Mouse (Mus musculus): Measurements from ENCODE around the gene Ptprcap.

The Ptprcap gene

DNA sequence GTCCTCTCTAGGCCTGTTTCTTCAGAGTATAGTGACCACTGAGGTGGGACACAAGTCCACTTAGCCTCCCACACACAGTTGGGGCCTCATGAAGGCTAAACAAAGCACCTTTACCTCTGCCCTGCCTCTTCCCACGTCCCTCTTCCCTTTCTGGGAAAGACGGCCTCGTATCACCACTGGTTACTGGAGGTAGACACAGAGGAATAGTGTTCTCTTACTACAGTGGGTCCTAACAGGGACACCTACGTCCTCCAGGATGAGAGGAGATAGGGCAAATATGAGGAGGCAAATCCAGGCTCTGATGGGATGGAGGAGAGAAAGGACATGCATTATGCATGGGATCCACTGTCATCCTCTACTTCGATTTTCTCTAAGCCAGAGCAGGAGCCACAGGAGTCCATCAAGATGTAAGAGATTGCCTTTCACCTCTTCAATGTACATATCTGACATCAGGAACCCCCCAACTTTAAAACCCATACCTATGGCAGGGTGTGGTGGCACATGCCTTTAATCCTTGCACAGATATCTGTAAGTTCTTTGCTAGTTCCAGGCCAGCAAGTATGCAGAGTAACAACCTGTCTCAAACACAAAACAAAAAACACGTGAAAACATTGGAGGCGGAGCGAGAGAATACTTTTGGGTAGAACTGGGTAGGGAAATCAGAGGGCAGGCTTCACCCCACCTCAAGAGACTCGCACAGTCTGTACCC is 5.5 kb upstream of the Ptprcap start:
- DNase-seq (ENCODE audit: low spot score): no peak

DNA sequence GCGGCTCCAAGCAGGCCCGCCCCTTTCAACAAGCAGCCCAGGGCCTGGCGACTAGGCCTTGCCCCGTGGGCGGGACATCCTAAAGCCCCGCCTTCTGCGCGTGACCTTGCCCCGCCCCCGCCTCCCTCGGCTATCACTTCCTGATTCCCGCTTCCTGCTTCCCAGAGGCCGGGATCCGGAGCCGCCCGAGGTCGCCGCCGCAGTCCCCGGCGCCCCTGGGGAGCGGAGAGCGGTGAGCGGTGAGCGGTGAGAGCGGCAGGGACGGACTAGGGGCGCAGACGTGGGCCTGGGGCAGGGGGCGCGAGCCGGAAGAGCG is 5.0 kb upstream of the Ptprcap start, which contains the start of gene Coro1b:
Gene Coro1b (plus strand): TSS at position 129 of the 316 bp plus-strand sequence.
- peak; percentile 93 for DNase-seq (ENCODE audit: low spot score)

GRCm38 (mm10) chr19:4148819-4149218 is 4.6 kb upstream of the Ptprcap start:
- no peak for DNase-seq (ENCODE audit: low spot score)

- no peak for DNase-seq (ENCODE audit: low spot score)
Observed at GRCm38 (mm10) chr19:4149283-4149682, 4.1 kb upstream of the Ptprcap start.

DNA sequence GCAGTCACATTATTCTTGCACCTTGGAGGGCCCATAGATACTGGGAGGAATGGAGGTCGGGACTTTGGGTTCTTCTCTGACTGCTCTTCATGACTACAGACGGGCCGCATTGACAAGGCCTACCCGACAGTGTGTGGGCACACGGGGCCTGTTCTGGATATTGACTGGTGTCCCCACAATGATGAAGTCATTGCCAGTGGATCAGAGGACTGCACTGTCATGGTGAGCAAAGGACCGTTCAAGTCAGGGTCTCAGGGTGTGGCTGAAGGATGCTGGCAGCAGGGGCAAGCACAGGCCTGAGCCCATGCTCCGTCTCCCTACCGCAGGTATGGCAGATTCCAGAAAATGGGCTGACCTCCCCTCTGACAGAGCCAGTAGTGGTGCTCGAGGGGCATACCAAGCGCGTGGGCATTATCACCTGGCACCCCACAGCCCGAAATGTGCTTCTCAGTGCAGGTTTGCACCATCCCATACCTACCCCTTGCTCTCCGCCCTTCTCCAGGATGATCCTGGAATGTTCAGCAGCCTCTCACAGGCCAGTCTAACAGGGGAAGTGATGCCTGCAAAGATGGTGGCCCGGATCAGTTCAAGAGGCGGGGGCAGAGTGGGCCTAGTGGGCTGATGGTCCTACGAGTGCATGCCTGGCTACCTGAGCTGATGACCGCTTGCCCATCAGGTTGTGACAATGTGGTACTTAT is 3.5 kb upstream of the Ptprcap start:
- no peak for DNase-seq (ENCODE audit: low spot score)

- DNase-seq (ENCODE audit: low spot score): no peak
Observed at GRCm38 (mm10) chr19:4150567-4151487, 2.6 kb upstream of the Ptprcap start.

GRCm38 (mm10) chr19:4151488-4151860 is 1.9 kb upstream of the Ptprcap start:
- no peak for DNase-seq (ENCODE audit: low spot score)

DNA sequence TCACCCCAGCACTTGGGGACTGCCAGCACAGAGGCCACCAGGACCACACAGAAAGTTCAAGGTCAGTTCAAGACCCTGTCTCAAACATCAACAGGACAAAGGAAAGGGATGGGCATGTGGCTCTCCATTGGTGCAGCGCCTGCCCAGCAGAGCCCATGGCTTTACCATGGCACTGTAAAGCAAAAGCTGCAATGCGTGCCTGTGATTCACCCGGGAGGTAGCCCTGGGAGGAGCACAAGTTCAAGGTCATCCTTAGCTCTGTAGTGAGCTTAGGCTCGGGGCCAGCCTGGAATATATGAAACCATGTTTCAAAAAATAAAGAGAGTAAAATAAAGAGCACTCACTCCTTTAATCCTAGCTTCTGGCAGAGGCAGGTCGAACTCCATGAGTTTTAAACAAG is 1.5 kb upstream of the Ptprcap start:
- no peak for DNase-seq (ENCODE audit: low spot score)

GRCm38 (mm10) chr19:4152445-4153231 is 766 bp upstream of the Ptprcap start:
- DNase-seq (ENCODE audit: low spot score): no peak

GRCm38 (mm10) chr19:4154437-4155222 is 1.2 kb downstream of the Ptprcap start:
- no peak for DNase-seq (ENCODE audit: low spot score)

DNA sequence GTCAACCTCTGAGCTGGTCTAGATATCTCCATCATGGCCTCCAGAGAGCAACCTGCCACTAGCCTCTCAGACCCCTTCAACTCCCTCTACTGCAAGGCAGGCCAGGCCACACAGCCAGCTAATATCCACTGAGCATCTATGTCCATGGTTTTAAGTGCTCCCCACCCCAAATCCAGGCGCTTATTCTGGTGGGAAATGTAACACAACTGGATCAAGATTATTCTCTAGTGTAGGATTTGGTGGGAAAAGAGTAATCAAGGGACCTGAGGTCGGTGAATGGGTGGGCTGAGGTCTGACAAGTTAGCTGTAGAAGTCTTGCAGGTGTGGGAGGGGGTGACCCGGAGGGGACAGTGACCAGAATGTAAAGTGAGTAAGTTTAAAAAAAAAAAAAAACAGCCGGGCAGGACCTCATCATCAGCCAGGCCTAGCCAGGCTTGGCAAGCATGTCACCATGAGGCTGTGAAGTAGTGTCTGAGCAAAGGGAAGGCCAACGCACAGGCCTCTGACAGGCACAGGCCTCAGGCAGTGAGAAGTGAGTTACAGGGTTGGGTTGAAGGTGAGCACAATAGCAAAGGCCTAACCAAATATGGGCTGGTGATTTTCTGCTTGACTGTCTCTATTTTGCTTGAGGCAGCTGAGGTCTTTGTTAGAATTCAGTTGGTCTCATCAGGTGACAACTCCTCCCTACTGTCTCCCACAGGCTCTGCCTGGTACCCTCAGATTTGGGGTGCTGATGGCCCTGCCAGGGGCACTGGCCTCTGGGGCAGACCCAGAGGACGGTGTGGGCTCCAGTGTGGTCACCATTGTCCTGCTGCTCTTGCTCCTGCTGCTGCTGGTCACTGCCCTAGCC is 2.0 kb downstream of the Ptprcap start:
- DNase-seq (ENCODE audit: low spot score): no peak

DNA sequence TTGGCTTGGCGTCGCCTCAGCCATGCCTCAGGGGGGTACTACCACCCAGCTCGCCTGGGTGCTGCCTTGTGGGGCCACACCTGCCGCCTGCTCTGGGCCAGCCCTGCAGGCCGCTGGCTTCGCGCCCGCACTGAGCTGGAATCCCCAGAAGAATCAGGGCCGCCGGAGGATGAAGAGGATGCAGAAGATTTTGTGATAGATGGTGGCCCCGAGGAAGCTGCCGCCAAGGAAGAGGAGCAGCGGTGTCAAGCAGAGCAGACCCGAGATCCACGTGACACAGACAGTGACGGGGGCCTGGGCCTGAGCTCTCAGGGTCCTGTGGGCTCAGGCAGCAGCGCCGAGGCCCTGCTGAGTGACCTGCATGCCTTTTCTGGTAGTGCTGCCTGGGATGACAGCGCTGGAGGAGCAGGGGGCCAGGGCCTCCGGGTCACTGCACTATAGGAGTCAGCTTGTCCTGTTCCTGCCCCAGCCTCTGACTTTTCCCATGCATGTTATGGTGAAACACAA is 2.7 kb downstream of the Ptprcap start:
- DNase-seq (ENCODE audit: low spot score): no peak

- DNase-seq (ENCODE audit: low spot score): no peak
Observed at GRCm38 (mm10) chr19:4156771-4157170, 3.4 kb downstream of the Ptprcap start.

DNA sequence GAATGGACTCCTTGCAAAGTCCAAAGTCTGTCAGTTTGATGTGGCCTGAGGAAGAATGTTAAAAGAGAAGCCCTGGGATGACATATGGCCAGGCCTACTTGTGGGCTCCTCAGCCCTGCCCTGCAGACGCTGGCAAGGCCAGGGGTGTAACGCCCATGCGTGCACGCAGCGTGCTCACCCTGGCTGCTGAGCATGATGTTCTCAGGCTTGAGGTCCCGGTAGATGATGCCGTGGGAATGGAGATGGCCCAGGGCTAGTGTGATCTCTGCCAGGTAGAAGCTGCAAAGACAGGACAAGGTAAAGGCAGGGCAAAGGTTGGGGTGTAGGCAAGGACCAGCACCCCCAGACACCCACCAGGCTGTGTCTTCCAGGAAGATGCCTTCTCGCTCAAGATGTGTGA is 5.6 kb downstream of the Ptprcap start:
- no peak for DNase-seq (ENCODE audit: low spot score)

- DNase-seq (ENCODE audit: low spot score): peak; percentile 95
Observed at GRCm38 (mm10) chr19:4162646-4163542, 9.5 kb downstream of the Ptprcap start, which contains the start of gene Rps6kb2. Gene Rps6kb2 (minus strand): TSS chr19:4163354.

DNA sequence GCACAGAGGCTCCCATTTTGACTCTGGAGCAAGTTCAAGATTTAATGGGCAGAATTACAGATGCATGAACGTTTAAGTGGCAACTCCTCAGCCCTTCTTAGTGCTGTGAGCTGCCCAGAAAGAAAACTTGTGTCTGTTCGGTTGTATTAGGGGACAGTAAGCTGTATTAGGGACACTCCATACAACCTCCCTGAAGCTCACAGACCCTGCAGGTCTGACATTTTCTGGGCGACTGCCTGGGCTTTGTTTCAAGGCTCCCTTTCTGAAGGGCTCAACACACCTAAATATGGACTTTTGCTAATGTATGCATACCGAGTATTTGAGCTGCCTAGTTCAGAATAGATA is 10.1 kb downstream of the Ptprcap start:
- no peak for DNase-seq (ENCODE audit: low spot score)

GRCm38 (mm10) chr19:4164100-4164499 is 10.7 kb downstream of the Ptprcap start:
- no peak for DNase-seq (ENCODE audit: low spot score)

- DNase-seq (ENCODE audit: low spot score): no peak
Observed at GRCm38 (mm10) chr19:4164721-4165120, 11.3 kb downstream of the Ptprcap start.
